Mouse (Mus musculus): Measurements from ENCODE around the gene Kcnmb2.

GRCm38 (mm10) chr3:31911690-31912089 is 9.4 kb downstream of the Kcnmb2 start:
- TF ChIP-seq USF1 (IDR thresholded peaks at IDR 0.05; ENCODE audit: low read depth) (no peak), CEBPB (IDR thresholded peaks at IDR 0.05; ENCODE audit: insufficient read depth, poor library complexity, severe bottlenecking) (no peak), REST (IDR thresholded peaks at IDR 0.05; ENCODE audit: insufficient read depth, insufficient read length) (no peak)
